Mouse (Mus musculus): ENCODE data around the gene Scgb1b29.

The Scgb1b29 gene

GRCm38 (mm10) chr7:32441241-32441640 lies at the start of gene Scgb1b29:
TSS of gene Scgb1b29 (plus strand) at chr7:32441541.
- 71% methylated on average over 5 of the region's 5 CpGs for WGBS

GRCm38 (mm10) chr7:32428636-32429035 lies 12.7 kb upstream of the Scgb1b29 start:
- WGBS, result 88% methylated on average over 11 of the region's 11 CpGs

All from cerebral cortex, adult 2 months (tissue).